Mouse (Mus musculus) thymus, postnatal 36 days (tissue): ENCODE measurements around the gene Gm5269.

Source experiments
- DNase-seq, 2 experiments: peaks; one replicate each; pipeline ENCODE4 v3.0.0; 2022; ENCODE audit warnings: mixed read lengths in 2 of 2

Gm5269 gene

GRCm38 (mm10) chr1:45890173-45890572 is at the start of gene Gm5269:
Gm5269 (minus strand) TSS chr1:45890273.
- no peak for DNase-seq

GRCm38 (mm10) chr1:45931127-45931526 is 41.1 kb upstream of the Gm5269 start:
- DNase-seq: no peak

DNA sequence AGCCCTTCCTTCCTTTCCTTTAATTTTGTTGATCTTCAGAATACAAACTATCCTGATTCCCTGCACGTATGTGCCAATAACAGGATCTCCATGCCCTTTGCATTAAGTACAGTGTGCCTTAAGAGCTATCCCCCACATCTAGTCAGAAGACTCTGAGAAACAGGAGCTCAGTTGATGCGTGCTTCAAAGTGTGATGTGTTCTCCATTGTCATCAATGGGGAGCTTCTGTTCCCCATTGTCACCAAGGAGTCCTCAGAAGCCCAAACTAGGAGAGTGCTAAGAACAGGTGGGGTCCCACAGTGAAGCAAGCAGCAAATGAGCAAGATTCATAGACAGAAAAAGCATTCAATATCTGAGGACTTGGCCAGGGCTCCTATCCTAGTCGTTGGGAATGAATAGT is 36.8 kb upstream of the Gm5269 start:
- DNase-seq: no peak

GRCm38 (mm10) chr1:45926393-45926763 is 36.3 kb upstream of the Gm5269 start, which contains the start of gene Slc40a1:
Slc40a1 (minus strand) TSS chr1:45926523.
- no peak for DNase-seq

- peak in 1 of 2 experiments; percentile 17 for DNase-seq
Measured at GRCm38 (mm10) chr1:45925500-45926392, 35.7 kb upstream of the Gm5269 start.

DNA sequence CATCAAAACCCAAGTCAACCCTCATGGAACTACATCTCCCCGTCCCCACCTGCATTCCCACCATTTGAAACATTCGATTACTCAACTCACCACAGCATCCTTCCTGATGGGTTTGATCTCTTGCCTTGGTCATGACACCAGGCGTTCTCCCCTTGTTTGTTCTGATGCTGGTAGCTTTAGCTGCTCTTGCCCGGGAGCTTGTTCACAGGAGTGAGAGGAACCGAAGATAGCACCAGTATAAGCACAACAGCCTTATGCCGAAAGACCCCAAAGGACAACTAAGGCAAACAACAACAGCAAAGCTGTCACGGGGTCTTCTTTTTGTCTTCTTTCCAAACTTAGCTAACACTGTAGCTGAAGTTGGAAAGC is 35.0 kb upstream of the Gm5269 start:
- no peak for DNase-seq

DNA sequence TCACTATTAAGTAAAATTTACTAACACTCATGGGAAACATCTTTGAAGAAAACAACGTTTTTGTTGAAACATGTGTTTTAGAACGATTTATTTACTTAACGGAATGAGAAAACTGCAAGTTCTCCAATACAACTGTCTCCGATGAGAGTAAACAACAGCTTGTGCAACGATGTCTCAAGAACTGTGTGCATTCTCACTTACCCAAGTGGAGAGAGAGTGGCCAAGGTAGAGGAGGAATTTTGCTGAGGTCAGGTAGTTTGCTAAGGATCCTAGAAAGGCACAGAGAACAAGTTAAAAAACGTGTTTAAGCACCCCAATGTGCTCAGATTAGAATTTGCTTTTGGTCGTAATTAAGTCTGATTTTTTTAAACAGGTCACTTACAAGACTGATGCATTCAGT is 34.4 kb upstream of the Gm5269 start:
- DNase-seq: no peak

- DNase-seq: no peak
Measured at GRCm38 (mm10) chr1:45923306-45923705, 33.2 kb upstream of the Gm5269 start.

- no peak for DNase-seq
Measured at GRCm38 (mm10) chr1:45920703-45921102, 30.6 kb upstream of the Gm5269 start.

DNA sequence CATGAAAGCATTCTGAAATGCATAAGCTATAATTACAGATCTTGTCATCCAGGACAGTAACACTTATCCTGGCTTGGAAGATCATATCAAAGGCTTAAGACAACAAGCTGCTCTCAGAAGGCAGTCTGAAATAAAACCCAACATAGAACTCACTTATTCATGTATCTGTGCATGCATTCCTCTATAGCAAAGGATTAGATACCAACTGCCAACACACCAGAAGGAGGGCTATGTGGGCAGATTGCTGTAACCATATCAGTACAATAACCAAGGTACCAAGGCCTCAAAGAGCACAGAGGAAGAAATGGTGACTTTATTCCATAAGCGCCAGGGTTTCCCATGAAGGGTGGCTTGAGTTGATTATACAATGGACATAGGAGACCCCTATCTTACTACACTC is 29.7 kb upstream of the Gm5269 start:
- no peak for DNase-seq

GRCm38 (mm10) chr1:45917136-45917803 is 27.2 kb upstream of the Gm5269 start:
- DNase-seq: no peak

- DNase-seq: no peak
Measured at GRCm38 (mm10) chr1:45916174-45916573, 26.1 kb upstream of the Gm5269 start.

- no peak for DNase-seq
Measured at GRCm38 (mm10) chr1:45914236-45914635, 24.2 kb upstream of the Gm5269 start.

DNA sequence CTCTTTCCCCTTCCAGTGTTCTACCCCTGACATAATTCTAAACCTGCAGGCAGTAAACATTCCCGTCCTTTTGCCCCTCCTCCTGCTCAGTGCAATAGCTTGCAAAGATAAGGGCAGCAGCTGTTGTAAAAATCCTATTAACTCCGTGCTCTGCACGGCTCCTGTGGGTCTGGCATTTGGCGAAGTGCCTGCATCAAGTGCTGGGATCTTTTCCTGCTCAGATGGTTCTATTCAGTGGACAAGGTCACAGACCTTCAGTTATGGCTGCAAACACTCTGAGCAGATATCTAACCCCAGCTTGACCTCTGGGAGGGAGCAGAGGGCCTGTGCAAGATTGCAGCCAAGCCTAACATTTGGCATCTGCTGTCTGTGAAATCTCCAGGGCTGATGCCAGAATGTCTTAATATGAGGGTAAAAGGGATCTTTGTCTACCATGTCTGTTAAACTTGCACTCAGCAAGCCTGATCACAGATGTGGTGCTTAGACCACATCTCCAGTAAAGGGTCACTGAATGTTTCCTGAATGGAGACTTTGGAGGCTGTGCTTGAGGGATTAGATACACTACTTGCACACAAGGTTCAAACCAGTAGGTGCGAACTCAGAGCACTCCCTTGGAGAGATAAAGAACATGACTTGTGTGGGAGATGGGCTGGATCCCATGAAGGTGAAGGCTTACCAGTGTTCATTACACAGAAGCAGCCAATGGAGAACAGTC is 15.2 kb upstream of the Gm5269 start:
- no peak for DNase-seq

DNA sequence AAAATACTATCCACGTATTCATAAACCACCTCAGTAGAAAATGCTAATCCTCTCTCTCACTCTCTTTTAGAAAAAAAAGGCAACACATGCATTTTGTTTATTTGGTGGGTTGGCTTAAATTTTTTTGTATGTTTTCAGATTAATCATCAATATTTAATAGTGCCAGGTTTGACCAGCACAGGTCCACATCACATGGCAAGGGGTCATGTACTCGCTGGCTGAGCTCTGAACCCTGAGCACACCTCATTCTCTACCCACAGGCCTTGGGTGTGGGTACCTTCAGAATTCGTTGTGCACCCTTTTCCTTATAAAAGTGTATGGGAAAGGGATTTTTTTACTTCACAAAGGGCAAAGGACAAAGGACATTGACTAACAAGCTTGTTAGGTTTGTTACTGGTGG is 14.1 kb upstream of the Gm5269 start:
- no peak for DNase-seq

- DNase-seq: no peak
Measured at GRCm38 (mm10) chr1:45898044-45898443, 8.0 kb upstream of the Gm5269 start.

- no peak for DNase-seq
Measured at GRCm38 (mm10) chr1:45894168-45894912, 4.3 kb upstream of the Gm5269 start.

GRCm38 (mm10) chr1:45891986-45892385 is 1.9 kb upstream of the Gm5269 start:
- DNase-seq: no peak

DNA sequence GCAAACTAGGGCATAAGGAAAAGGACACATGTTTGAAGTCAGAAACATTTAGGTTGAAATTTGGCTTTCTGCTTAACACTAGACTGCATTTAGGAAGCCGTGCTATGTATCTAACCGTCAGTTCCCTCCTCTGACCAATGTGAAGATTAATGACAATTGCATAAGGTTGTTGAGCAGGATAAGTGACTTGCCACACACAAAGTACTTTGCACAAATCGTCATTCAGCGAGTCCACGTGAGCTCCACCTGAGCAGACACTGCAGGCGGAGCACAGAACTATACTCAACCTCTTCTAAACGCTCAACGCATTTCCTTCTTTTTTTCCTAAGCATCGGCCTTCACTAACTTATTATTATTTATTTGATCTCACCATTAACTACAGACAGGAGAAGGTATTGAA is 3.3 kb downstream of the Gm5269 start:
- no peak for DNase-seq

DNA sequence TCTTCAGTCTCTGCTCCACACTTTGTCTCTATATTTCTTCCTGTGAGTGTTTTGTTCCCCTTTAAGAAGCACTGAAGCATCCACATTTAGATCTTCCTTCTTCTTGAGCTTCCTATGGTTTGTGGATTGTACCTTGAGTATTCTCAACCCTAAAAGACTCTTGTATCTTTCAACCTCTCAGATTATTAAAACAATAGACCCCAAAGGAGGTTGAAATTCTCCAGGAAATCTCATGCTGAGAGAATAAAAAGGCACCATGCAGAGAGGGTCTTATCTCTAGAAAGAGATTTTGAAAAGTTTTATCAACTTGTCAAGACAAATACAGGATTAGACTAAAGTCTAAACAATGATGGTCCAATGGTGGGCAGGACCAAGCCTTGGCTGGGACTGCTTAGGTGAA is 6.7 kb downstream of the Gm5269 start:
- no peak for DNase-seq

GRCm38 (mm10) chr1:45882076-45882475 is 8.0 kb downstream of the Gm5269 start:
- DNase-seq: no peak

DNA sequence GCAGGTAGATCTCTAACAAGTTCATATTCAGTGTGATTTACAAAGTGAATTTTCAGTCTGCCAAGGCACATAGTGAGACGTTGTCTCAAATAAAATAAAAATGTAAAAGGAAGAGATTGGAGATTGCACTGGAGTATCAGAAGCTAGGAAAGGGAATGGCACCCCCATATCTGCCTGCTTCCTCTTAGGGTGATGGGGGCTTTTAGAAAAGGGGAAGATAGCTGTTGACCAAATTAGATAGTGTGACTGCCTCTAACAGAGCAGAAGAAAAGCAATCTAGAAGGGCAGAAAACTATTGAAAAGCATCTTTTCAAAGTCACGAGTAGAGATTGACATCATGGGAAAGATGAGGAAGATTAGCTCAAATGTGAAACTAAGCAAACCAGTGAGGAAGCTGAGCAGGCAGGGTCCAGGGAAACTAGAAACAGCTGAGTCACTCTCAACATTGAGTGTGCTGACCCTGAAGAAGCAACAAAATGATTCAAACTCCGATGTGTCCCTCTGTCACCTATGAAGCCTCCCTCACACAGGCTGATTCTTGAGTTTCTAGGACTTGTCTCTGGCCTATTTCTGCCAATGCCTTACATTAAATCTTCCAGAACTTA is 8.7 kb downstream of the Gm5269 start:
- DNase-seq: no peak
